Mouse (Mus musculus): Measurements from ENCODE around the gene Ephb1. TPM values are rescaled to one million over a fixed set of nuclear protein-coding genes. Genes with fewer than 3 reads are reported as not detected.

Ephb1 gene
- 9.1 and 11.0 TPM in 2 replicates for polyA plus RNA-seq (2016; fragmentation: Nextera tagmentation; extraction: Ambion mirVana)

- H3K27ac ChIP-seq: peak within 1 kb of the TSS; percentile 90
- H3K27me3 ChIP-seq (ENCODE audit: poor library complexity, severe bottlenecking): peaks cover 80% of the 10 kb centered on the region
- H3K4me1 ChIP-seq: peaks cover 34% of the 10 kb centered on the region
- H3K9me3 ChIP-seq: no peaks in the 10 kb centered on the region
- H3K4me3 ChIP-seq: peak within 1 kb of the TSS; percentile 82
- 1% methylated on average over 22 of the region's 22 CpGs for WGBS
- no peaks in the 10 kb centered on the region for H3K36me3 ChIP-seq (replicated peaks)
- DNase-seq (ENCODE audit: extremely low spot score, low spot score): peak; percentile 87
Observed at GRCm38 (mm10) chr9:102354561-102354973, at the start of gene Ephb1. Gene Ephb1, minus strand, starts transcription at chr9:102354693.

GRCm38 (mm10) chr9:102403086-102404021, 48.9 kb upstream of the Ephb1 start:
- H3K27me3 ChIP-seq (ENCODE audit: poor library complexity, severe bottlenecking): peaks cover 45% of the 10 kb centered on the region

GRCm38 (mm10) chr9:102402671-102403070, 48.2 kb upstream of the Ephb1 start:
- H3K4me1 ChIP-seq: peaks cover 13% of the 10 kb centered on the region
- H3K27me3 ChIP-seq (ENCODE audit: poor library complexity, severe bottlenecking): peaks cover 45% of the 10 kb centered on the region
- no peaks in the 10 kb centered on the region for H3K36me3 ChIP-seq (replicated peaks)
- no peaks in the 10 kb centered on the region for H3K9me3 ChIP-seq
- H3K4me3 ChIP-seq: no peak overlapping the region
- DNase-seq (ENCODE audit: extremely low spot score, low spot score): no peak
- H3K27ac ChIP-seq: no peak overlapping the region
- WGBS: 75% methylated on average over 3 of the region's 3 CpGs

More at GRCm38 (mm10) chr9:102403086-102404021, 48.9 kb upstream of the Ephb1 start:
- H3K4me3 ChIP-seq: no peak overlapping the region
- 32% methylated on average over 18 of the region's 18 CpGs for WGBS
- peak; percentile 61 for DNase-seq (ENCODE audit: extremely low spot score, low spot score)
- H3K9me3 ChIP-seq: no peaks in the 10 kb centered on the region
- no peak overlapping the region for H3K27ac ChIP-seq
- peaks cover 13% of the 10 kb centered on the region for H3K4me1 ChIP-seq
- H3K36me3 ChIP-seq (replicated peaks): no peaks in the 10 kb centered on the region

- H3K4me1 ChIP-seq: peaks cover 14% of the 10 kb centered on the region
- WGBS: 79% methylated on average over 8 of the region's 8 CpGs
- no peaks in the 10 kb centered on the region for H3K9me3 ChIP-seq
- no peak overlapping the region for H3K4me3 ChIP-seq
- H3K27ac ChIP-seq: no peak overlapping the region
- no peaks in the 10 kb centered on the region for H3K36me3 ChIP-seq (replicated peaks)
- no peaks in the 10 kb centered on the region for H3K27me3 ChIP-seq (ENCODE audit: poor library complexity, severe bottlenecking)
- DNase-seq (ENCODE audit: extremely low spot score, low spot score): no peak
Observed at GRCm38 (mm10) chr9:102388266-102388665, 33.8 kb upstream of the Ephb1 start.

GRCm38 (mm10) chr9:102386816-102387215, 32.3 kb upstream of the Ephb1 start:
- DNase-seq (ENCODE audit: extremely low spot score, low spot score): no peak
- H3K27ac ChIP-seq: no peak overlapping the region
- peaks cover 14% of the 10 kb centered on the region for H3K4me1 ChIP-seq
- no peak overlapping the region for H3K4me3 ChIP-seq
- H3K36me3 ChIP-seq (replicated peaks): no peaks in the 10 kb centered on the region
- 93% methylated on average over 9 of the region's 9 CpGs for WGBS
- no peaks in the 10 kb centered on the region for H3K27me3 ChIP-seq (ENCODE audit: poor library complexity, severe bottlenecking)
- no peaks in the 10 kb centered on the region for H3K9me3 ChIP-seq

- no peak overlapping the region for H3K4me3 ChIP-seq
- H3K36me3 ChIP-seq (replicated peaks): no peaks in the 10 kb centered on the region
- H3K4me1 ChIP-seq: peaks cover 10% of the 10 kb centered on the region
- WGBS: 93% methylated on average over 2 of the region's 2 CpGs
- H3K27me3 ChIP-seq (ENCODE audit: poor library complexity, severe bottlenecking): no peaks in the 10 kb centered on the region
- H3K27ac ChIP-seq: no peak overlapping the region
- no peaks in the 10 kb centered on the region for H3K9me3 ChIP-seq
- DNase-seq (ENCODE audit: extremely low spot score, low spot score): no peak
Observed at GRCm38 (mm10) chr9:102380235-102380634, 25.7 kb upstream of the Ephb1 start.

GRCm38 (mm10) chr9:102374661-102375060, 20.2 kb upstream of the Ephb1 start:
- no peak overlapping the region for H3K27ac ChIP-seq

DNA sequence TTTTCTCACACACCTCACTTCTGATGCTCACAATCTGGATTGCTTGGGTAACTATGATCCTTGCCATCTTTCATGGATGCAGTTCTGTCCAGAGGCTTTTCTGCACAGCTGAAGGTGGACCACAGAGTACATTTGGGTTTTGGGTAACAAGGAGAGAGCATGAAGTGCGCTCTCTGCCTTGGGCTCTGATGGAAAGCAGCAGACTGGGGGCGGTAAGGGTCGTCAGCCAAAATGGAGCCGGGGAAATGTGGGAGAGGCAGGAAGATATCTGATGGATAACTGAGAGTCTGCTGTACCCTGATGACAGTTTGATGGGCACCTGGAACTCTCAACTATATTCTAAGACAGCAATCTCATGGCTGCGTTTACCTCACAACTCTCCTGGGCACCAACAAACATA, 19.4 kb upstream of the Ephb1 start:
- WGBS: 90% methylated on average over 5 of the region's 5 CpGs
- Histone ChIP-seq H3K27me3 (ENCODE audit: poor library complexity, severe bottlenecking) (0 out of 2 replicates have a peak, but pooled peaks cover 2% of the 10 kb centered on the region), H3K9me3 (no peaks in the 10 kb centered on the region), H3K36me3 (replicated peaks) (no peaks in the 10 kb centered on the region), H3K4me1 (peaks cover 6% of the 10 kb centered on the region; the same call in 1 of the 2 replicates), H3K27ac (no peak overlapping the region), H3K4me3 (no peak overlapping the region)
- peak; percentile 11 for DNase-seq (ENCODE audit: extremely low spot score, low spot score)

More at GRCm38 (mm10) chr9:102374661-102375060, 20.2 kb upstream of the Ephb1 start:
- WGBS: 92% methylated on average over 5 of the region's 5 CpGs
- H3K4me3 ChIP-seq: no peak overlapping the region
- no peak for DNase-seq (ENCODE audit: extremely low spot score, low spot score)
- H3K27me3 ChIP-seq (ENCODE audit: poor library complexity, severe bottlenecking): 0 out of 2 replicates have a peak, but pooled peaks cover 2% of the 10 kb centered on the region
- H3K9me3 ChIP-seq: no peaks in the 10 kb centered on the region
- H3K36me3 ChIP-seq (replicated peaks): no peaks in the 10 kb centered on the region
- H3K4me1 ChIP-seq: peaks cover 6% of the 10 kb centered on the region; the same call in 1 of the 2 replicates

DNA sequence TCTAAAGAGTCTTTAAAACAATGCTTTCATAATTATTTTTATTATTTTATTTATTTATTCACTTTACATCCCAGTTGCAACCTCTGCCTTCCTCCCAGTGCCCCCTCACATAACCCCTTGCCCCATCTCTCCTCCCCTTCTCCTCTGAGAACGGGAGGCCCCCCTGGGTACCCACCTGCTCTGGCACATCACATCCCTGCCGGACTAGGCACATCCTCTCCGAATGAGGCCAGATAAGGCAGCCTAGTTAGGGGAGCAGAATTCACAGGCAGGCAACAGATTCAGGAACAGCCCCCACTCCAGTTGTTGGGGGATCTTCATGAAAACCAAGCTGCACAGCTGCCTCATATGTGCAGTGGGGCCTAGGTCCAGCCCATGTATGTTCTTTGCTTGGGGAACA, 17.4 kb upstream of the Ephb1 start:
- Histone ChIP-seq H3K4me1 (peaks cover 6% of the 10 kb centered on the region; the same call in 1 of the 2 replicates), H3K9me3 (no peaks in the 10 kb centered on the region), H3K4me3 (no peak overlapping the region), H3K27ac (no peak overlapping the region), H3K27me3 (ENCODE audit: poor library complexity, severe bottlenecking) (0 out of 2 replicates have a peak, but pooled peaks cover 2% of the 10 kb centered on the region), H3K36me3 (replicated peaks) (no peaks in the 10 kb centered on the region)
- DNase-seq (ENCODE audit: extremely low spot score, low spot score): peak; percentile 11
- WGBS: 88% methylated on average over 3 of the region's 3 CpGs

DNA sequence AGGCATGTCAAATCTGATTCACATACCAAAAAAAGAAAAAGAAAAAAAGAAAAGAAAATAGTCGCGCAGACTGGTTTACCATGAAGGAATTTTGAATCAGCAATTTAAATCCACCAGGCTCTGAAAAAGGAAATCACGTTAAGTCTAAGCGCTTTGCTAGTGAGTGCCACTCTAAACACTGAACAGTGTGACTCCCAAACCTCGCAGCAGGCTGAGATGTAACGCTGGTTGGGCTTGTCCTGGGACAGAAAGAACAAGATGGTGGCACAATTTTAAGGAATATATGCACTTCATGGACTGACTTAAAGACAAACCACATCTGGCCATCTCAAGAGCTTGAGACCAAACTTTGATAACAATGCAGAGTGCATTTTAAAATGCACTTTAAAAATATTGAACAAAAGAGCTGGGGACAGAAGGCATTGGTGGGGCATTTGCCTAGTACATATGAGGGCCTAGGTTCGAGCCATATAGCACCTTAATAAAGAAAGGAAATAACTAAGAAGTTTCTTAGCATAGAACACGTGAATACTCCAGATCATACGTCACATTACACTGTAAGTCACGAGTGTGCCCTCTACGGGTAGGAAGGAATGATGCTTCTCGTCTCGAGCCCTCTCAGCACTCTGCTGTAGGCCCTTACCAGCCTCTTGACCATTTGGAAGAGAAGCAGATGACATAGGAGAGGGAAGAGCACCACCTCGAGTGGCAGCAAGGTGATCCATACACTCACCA, 16.7 kb upstream of the Ephb1 start:
- 0 out of 2 replicates have a peak, but pooled peaks cover 2% of the 10 kb centered on the region for H3K27me3 ChIP-seq (ENCODE audit: poor library complexity, severe bottlenecking)
- 61% methylated on average over 14 of the region's 14 CpGs for WGBS
- DNase-seq (ENCODE audit: extremely low spot score, low spot score): peak; percentile 11
- H3K4me1 ChIP-seq: peaks cover 6% of the 10 kb centered on the region; the same call in 1 of the 2 replicates
- H3K27ac ChIP-seq: no peak overlapping the region
- no peaks in the 10 kb centered on the region for H3K9me3 ChIP-seq
- no peak overlapping the region for H3K4me3 ChIP-seq
- no peaks in the 10 kb centered on the region for H3K36me3 ChIP-seq (replicated peaks)

- H3K27ac ChIP-seq: no peak overlapping the region
- no peaks in the 10 kb centered on the region for H3K9me3 ChIP-seq
- H3K36me3 ChIP-seq (replicated peaks): no peaks in the 10 kb centered on the region
- peak; percentile 11 for DNase-seq (ENCODE audit: extremely low spot score, low spot score)
- WGBS: 73% methylated on average over 8 of the region's 8 CpGs
- H3K4me1 ChIP-seq: peaks cover 6% of the 10 kb centered on the region; the same call in 1 of the 2 replicates
- H3K27me3 ChIP-seq (ENCODE audit: poor library complexity, severe bottlenecking): 0 out of 2 replicates have a peak, but pooled peaks cover 2% of the 10 kb centered on the region
- no peak overlapping the region for H3K4me3 ChIP-seq
Observed at GRCm38 (mm10) chr9:102370141-102370540, 15.6 kb upstream of the Ephb1 start.

DNA sequence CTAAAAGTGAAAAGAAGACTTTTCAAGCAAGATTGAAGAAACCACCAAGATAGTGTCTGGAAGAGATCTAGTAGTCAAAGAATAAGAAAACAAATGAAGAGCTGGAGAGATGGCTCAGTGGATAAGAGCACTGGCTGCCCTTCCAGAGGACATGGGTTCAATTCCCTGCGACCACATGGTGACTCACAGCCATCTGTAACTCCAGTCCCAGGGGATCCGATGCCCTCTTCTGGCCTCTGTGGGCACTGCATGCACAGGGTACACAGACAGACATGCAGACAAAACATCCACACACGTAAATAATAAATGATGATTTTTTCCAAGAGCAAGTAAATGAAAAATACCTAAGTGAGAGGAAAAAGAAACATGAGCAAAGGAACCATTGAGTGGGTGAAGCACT, 14.6 kb upstream of the Ephb1 start:
- peak; percentile 15 for DNase-seq (ENCODE audit: extremely low spot score, low spot score)
- no peaks in the 10 kb centered on the region for H3K9me3 ChIP-seq
- 79% methylated on average over 3 of the region's 3 CpGs for WGBS
- H3K27me3 ChIP-seq (ENCODE audit: poor library complexity, severe bottlenecking): 0 out of 2 replicates have a peak, but pooled peaks cover 2% of the 10 kb centered on the region
- no peaks in the 10 kb centered on the region for H3K36me3 ChIP-seq (replicated peaks)
- no peak overlapping the region for H3K27ac ChIP-seq
- peaks cover 6% of the 10 kb centered on the region; the same call in 1 of the 2 replicates for H3K4me1 ChIP-seq
- no peak overlapping the region for H3K4me3 ChIP-seq

Data from forebrain, embryonic 10.5 days (tissue).